Comparison of ENCODE assay signal across 27 mouse cellular contexts in the genomic region with DNA sequence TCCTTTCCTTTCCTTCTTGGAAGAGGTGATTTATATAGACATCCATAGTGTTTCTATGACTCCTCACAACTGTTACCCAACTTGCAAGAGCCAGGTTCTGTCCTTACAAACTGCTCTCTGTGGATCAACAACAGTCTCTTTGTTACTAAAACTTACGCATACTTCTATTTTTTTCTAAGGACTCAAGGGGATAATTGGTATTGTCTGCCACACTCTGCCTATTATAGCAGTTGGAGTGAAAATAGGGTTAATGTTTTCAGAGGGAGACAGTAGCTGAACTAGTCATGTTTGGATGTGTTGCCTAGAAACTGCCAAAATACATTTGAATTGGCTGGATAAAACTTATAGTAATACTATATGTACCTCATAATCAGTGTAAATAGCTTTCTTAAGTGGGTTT.
"Had no signal": no experiment of that assay in that cellular context is flagged by ENCODE, and none has a peak within 500 bp of the region (broad histone marks: within the 10 kb centered on the region; RNA-seq: fewer than 3 reads in every experiment).

No protein-coding gene starts in this region.

- H3K27me3 ChIP-seq: embryonic facial prominence, embryonic 12.5 days; embryonic facial prominence, embryonic 13.5 days; embryonic facial prominence, embryonic 15.5 days; forebrain, embryonic 12.5 days; forebrain, embryonic 13.5 days; forebrain, embryonic 15.5 days had no signal

- H3K9ac ChIP-seq: embryonic facial prominence, embryonic 12.5 days; embryonic facial prominence, embryonic 13.5 days; embryonic facial prominence, embryonic 15.5 days; forebrain, embryonic 12.5 days; forebrain, embryonic 13.5 days; forebrain, embryonic 15.5 days; forebrain, postnatal 0 days had no signal

- H3K4me1 ChIP-seq: embryonic facial prominence, embryonic 10.5 days; embryonic facial prominence, embryonic 12.5 days; forebrain, embryonic 10.5 days; forebrain, embryonic 12.5 days; forebrain, embryonic 13.5 days; forebrain, embryonic 15.5 days had no signal

- H3K36me3 ChIP-seq: embryonic facial prominence, embryonic 10.5 days; embryonic facial prominence, embryonic 12.5 days; embryonic facial prominence, embryonic 13.5 days; embryonic facial prominence, embryonic 15.5 days; forebrain, embryonic 10.5 days had no signal

- H3K4me2 ChIP-seq: embryonic facial prominence, embryonic 12.5 days; embryonic facial prominence, embryonic 13.5 days; embryonic facial prominence, embryonic 15.5 days; forebrain, embryonic 12.5 days; forebrain, embryonic 13.5 days; forebrain, embryonic 15.5 days had no signal

- DNase-seq: cerebellum, adult 8-10 months; cerebellum, adult 9-10 months; cerebellum, adult 9-11 months; cerebellum, postnatal 10 days; cerebellum, postnatal 14 days; cerebellum, postnatal 25 days; cerebellum, postnatal 36 days; embryo, embryonic 11 days; forebrain, postnatal 0 days; gastrocnemius, adult 2 months; gastrocnemius, postnatal 10 days; gastrocnemius, postnatal 14 days; gastrocnemius, postnatal 25 days; gastrocnemius, postnatal 36 days; heart, adult 18-20 months; heart, adult 2 months had no signal

- H3K27ac ChIP-seq: embryonic facial prominence, embryonic 10.5 days; embryonic facial prominence, embryonic 12.5 days; embryonic facial prominence, embryonic 13.5 days; embryonic facial prominence, embryonic 15.5 days; forebrain, embryonic 10.5 days; forebrain, embryonic 12.5 days; forebrain, embryonic 13.5 days; forebrain, embryonic 15.5 days; gastrocnemius, adult 2 months; heart, adult 2 months had no signal

- ATAC-seq: forebrain, embryonic 13.5 days; forebrain, embryonic 14.5 days; forebrain, embryonic 15.5 days; forebrain, embryonic 16.5 days; forebrain, postnatal 0 days had no signal

- H3K4me3 ChIP-seq: embryonic facial prominence, embryonic 10.5 days; embryonic facial prominence, embryonic 12.5 days; embryonic facial prominence, embryonic 13.5 days; embryonic facial prominence, embryonic 15.5 days; erythroblast, embryonic 14.5 days; forebrain, embryonic 10.5 days; forebrain, embryonic 12.5 days; forebrain, embryonic 13.5 days; forebrain, embryonic 15.5 days; gastrocnemius, adult 2 months; heart, adult 2 months had no signal

- H3K9me3 ChIP-seq: embryonic facial prominence, embryonic 10.5 days; embryonic facial prominence, embryonic 12.5 days; embryonic facial prominence, embryonic 13.5 days; embryonic facial prominence, embryonic 15.5 days; forebrain, embryonic 10.5 days; forebrain, embryonic 12.5 days; forebrain, embryonic 13.5 days; forebrain, embryonic 15.5 days had no signal
